ENCODE assay signal across 14 mouse cellular contexts in genomic region chr17:5623181-5623580, GRCm38 (mm10).
DNase-seq lines count a peak whose midpoint lies in the region; ATAC-seq and TF ChIP-seq lines count a peak whose summit lies in the region.
"Had no signal": no experiment of that assay in that cellular context is flagged by ENCODE, and none has a peak within 500 bp of the region (broad histone marks: within the 10 kb centered on the region; RNA-seq: fewer than 3 reads in every experiment).

No protein-coding gene starts in this region.

- TF ChIP-seq CTCF in cerebellum, adult 2 months (IDR thresholded peaks at IDR 0.05; ENCODE audit: borderline replicate concordance, insufficient read depth, low read depth, low read length), result no peak
- no peak for TF ChIP-seq CTCF in heart, postnatal 0 days (IDR thresholded peaks at IDR 0.05; ENCODE audit: low read depth)

- no peak overlapping the region for H3K4me2 ChIP-seq in heart, postnatal 0 days (ENCODE audit: low read depth, low read length)
- H3K4me2 ChIP-seq in midbrain, embryonic 14.5 days (ENCODE audit: low read length), result no peak overlapping the region
- H3K4me2 ChIP-seq: midbrain, embryonic 12.5 days had no signal

- H3K9me3 ChIP-seq in heart, postnatal 0 days (replicated peaks; ENCODE audit: control insufficient read depth, low read length), result no peaks in the 10 kb centered on the region
- no peaks in the 10 kb centered on the region for H3K9me3 ChIP-seq in midbrain, embryonic 14.5 days (ENCODE audit: control insufficient read depth, low read length)
- H3K9me3 ChIP-seq: midbrain, embryonic 12.5 days had no signal

- H3K4me1 ChIP-seq in cerebellum, adult 2 months (ENCODE audit: control insufficient read depth, insufficient read depth, low read length), result peaks cover 31% of the 10 kb centered on the region
- H3K4me1 ChIP-seq in heart, postnatal 0 days (ENCODE audit: control insufficient read depth, insufficient read depth), result peaks cover 3% of the 10 kb centered on the region; the same call in 1 of the 2 replicates
- no peaks in the 10 kb centered on the region for H3K4me1 ChIP-seq in midbrain, embryonic 14.5 days (ENCODE audit: control insufficient read depth, insufficient read depth, low read length)

- no peak overlapping the region for H3K9ac ChIP-seq in heart, postnatal 0 days (replicated peaks; ENCODE audit: low read depth, low read length)
- H3K9ac ChIP-seq in midbrain, embryonic 14.5 days (replicated peaks; ENCODE audit: low read length), result no peak overlapping the region
- H3K9ac ChIP-seq: liver, embryonic 14.5 days; midbrain, embryonic 12.5 days had no signal

- DNase-seq in left cerebral cortex, postnatal 4 days, result peak; percentile 8
- no peak for DNase-seq in left cerebral cortex, postnatal 36 days (ENCODE audit: low spot score in 2 of 2)
- DNase-seq in cerebellum, adult 2 months, result peak; percentile 45 to 49
- DNase-seq in heart, postnatal 0 days (ENCODE audit: low spot score), result peak; percentile 51
- peak; percentile 28 to 69 for DNase-seq in lung, postnatal 4 days
- DNase-seq in right cerebral cortex, adult 18-20 months, result no peak
- no peak for DNase-seq in midbrain, embryonic 14.5 days
- DNase-seq: kidney, postnatal 25 days; retina, postnatal 1 day had no signal

- no peak overlapping the region for H3K4me3 ChIP-seq in cerebellum, adult 2 months (replicated peaks; ENCODE audit: insufficient read depth, low read depth, low read length)
- no peak overlapping the region for H3K4me3 ChIP-seq in heart, postnatal 0 days (ENCODE audit: low read depth, low read length)
- H3K4me3 ChIP-seq in midbrain, embryonic 14.5 days (replicated peaks; ENCODE audit: low read depth, low read length), result no peak overlapping the region
- H3K4me3 ChIP-seq: left cerebral cortex, adult 2 months; midbrain, embryonic 12.5 days had no signal

- intact Hi-C loops in left cerebral cortex, postnatal 4 days (cut with DNase I), result no loop called here
- intact Hi-C loops in left cerebral cortex, postnatal 36 days (cut with DNase I), result no loop called here

- peak overlapping the region; percentile 76 for H3K27ac ChIP-seq in cerebellum, adult 2 months (ENCODE audit: insufficient read depth, low read length)
- no peak overlapping the region for H3K27ac ChIP-seq in heart, postnatal 0 days (ENCODE audit: low read depth)
- no peak overlapping the region for H3K27ac ChIP-seq in midbrain, embryonic 14.5 days (replicated peaks; ENCODE audit: low read depth, low read length)
- H3K27ac ChIP-seq: left cerebral cortex, adult 2 months; liver, embryonic 14.5 days; midbrain, embryonic 12.5 days had no signal

- H3K36me3 ChIP-seq in heart, postnatal 0 days (replicated peaks; ENCODE audit: control insufficient read depth, insufficient read depth, low read length), result no peaks in the 10 kb centered on the region
- H3K36me3 ChIP-seq in midbrain, embryonic 14.5 days (ENCODE audit: control insufficient read depth, insufficient read depth, low read length), result no peaks in the 10 kb centered on the region
- H3K36me3 ChIP-seq: midbrain, embryonic 12.5 days had no signal

- H3K27me3 ChIP-seq in cerebellum, adult 2 months (ENCODE audit: control insufficient read depth, insufficient read depth, low read length), result no peaks in the 10 kb centered on the region
- H3K27me3 ChIP-seq in heart, postnatal 0 days (ENCODE audit: control insufficient read depth, insufficient read depth, low read length), result no peaks in the 10 kb centered on the region
- H3K27me3 ChIP-seq in midbrain, embryonic 14.5 days (ENCODE audit: control insufficient read depth, insufficient read depth, low read length), result no peaks in the 10 kb centered on the region
- H3K27me3 ChIP-seq: CH12.LX; midbrain, embryonic 12.5 days had no signal

- TF ChIP-seq POLR2A in cerebellum, adult 2 months (IDR thresholded peaks at IDR 0.05; ENCODE audit: borderline replicate concordance, insufficient read depth, low read length), result no peak

- TF ChIP-seq EP300 in heart, postnatal 0 days (IDR thresholded peaks at IDR 0.05; ENCODE audit: low read depth), result no peak

- peak; percentile 77 for ATAC-seq in heart, postnatal 0 days (ENCODE audit: insufficient read depth, low read depth)
- ATAC-seq in midbrain, embryonic 14.5 days (ENCODE audit: low FRiP score, low TSS enrichment), result no peak
- ATAC-seq: intestine, embryonic 16.5 days had no signal

Comparison
In these comparisons a context has a peak if more than half of its experiments do, and no peak if none do; other contexts are left out.
1. DNase-seq: peak in left cerebral cortex, postnatal 4 days (single experiment), cerebellum, adult 2 months (2 of 2), heart, postnatal 0 days (single experiment) and lung, postnatal 4 days (2 of 2); none in left cerebral cortex, postnatal 36 days (0 of 2), right cerebral cortex, adult 18-20 months (single experiment) and midbrain, embryonic 14.5 days (single experiment).